Mouse (Mus musculus) limb, embryonic 15.5 days (tissue): ENCODE data around the gene Cdkl2. TPM values are rescaled to one million over a fixed set of nuclear protein-coding genes. Genes with fewer than 3 reads are reported as not detected.

Experiments used
- ATAC-seq: fragments of 200-750 bp; cut with Nextera tagmentation; 2 replicates; pipeline ENCODE4 v1.8.0; 2017; ENCODE audit warnings: low read depth, moderate TSS enrichment; ENCODE audit not compliant: insufficient number of reproducible peaks, low FRiP score, low TSS enrichment
- H3K27ac ChIP-seq: fragments of 300-500 bp; sonication (generic); 2 replicates; pipeline ENCODE4 v1.5.1; 2015; ENCODE audit warnings: moderate library complexity, mild to moderate bottlenecking, inconsistent platforms
- H3K27me3 ChIP-seq: fragments of 300-500 bp; sonication (generic); 2 replicates; pipeline ENCODE4 v1.6.1; 2015; ENCODE audit warnings: inconsistent platforms
- H3K36me3 ChIP-seq: fragments of 300-500 bp; sonication (generic); 2 replicates; pipeline ENCODE4 v1.6.1; 2015; ENCODE audit warnings: inconsistent platforms
- H3K4me1 ChIP-seq: fragments of 300-500 bp; sonication (generic); 2 replicates; pipeline ENCODE4 v1.6.1; 2015; ENCODE audit warnings: inconsistent platforms
- H3K4me2 ChIP-seq: fragments of 300-500 bp; sonication (generic); 2 replicates; pipeline ENCODE4 v1.6.1; 2015; ENCODE audit warnings: mild to moderate bottlenecking, inconsistent platforms
- H3K4me3 ChIP-seq: fragments of 300-500 bp; sonication (generic); 2 replicates; pipeline ENCODE4 v1.5.1; 2015; ENCODE audit warnings: mild to moderate bottlenecking, inconsistent platforms
- H3K9ac ChIP-seq: fragments of 300-500 bp; sonication (generic); 2 replicates; pipeline ENCODE4 v1.6.1; 2015; ENCODE audit warnings: inconsistent platforms
- H3K9me3 ChIP-seq: fragments of 300-500 bp; sonication (generic); 2 replicates; pipeline ENCODE4 v1.6.1; 2016; ENCODE audit warnings: inconsistent platforms
- WGBS: fragments of 180-500 bp; shearing (Covaris S2); methylation state at CpG from one replicate; pipeline ENCODE4 v1.1.7; 2015; 5-methylcytosine and 5-hydroxymethylcytosine counted together
- polyA plus RNA-seq: library from polyadenylated mRNA; unstranded; fragments of >200 nt; fragmentation: Nextera tagmentation; extraction: Ambion mirVana; gene quantifications from 2 replicates; pipeline ENCODE4 v1.2.1, GENCODE M21; 2015

Gene Cdkl2
- polyA plus RNA-seq, 1 experiment from 2014 or later, result 1.8 TPM

DNA sequence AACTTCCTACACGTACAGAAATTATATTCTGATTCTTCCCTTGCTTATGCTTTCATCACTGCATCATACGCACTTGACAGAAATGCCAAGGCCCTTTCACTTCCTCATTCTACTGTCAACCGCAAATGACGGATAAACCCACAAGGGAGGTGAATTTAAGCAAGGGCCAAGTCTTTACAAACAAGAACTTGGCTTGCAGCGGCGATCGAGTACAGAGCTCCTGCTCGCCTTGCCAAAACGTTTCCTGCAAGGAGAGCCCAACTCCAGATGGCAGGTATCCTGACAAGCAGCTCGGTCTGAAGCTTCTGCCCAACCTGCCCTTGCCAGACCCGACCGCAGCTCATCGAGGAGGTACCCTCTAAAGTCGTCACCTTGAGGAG, 81.4 kb downstream of the Cdkl2 start:
- 0% methylated on average over 14 of the region's 14 CpGs for WGBS
- H3K4me1 ChIP-seq, result peaks cover 21% of the 10 kb centered on the region
- no peak for ATAC-seq
- H3K9me3 ChIP-seq, result no peaks in the 10 kb centered on the region
- H3K36me3 ChIP-seq, result peaks cover 2% of the 10 kb centered on the region
- H3K27me3 ChIP-seq, result no peaks in the 10 kb centered on the region
- peak overlapping the region; percentile 99 for H3K27ac ChIP-seq
- H3K4me3 ChIP-seq, result peak overlapping the region; percentile 72
- peak overlapping the region; percentile 51 for H3K4me2 ChIP-seq
- H3K9ac ChIP-seq, result peak overlapping the region; percentile 69

DNA sequence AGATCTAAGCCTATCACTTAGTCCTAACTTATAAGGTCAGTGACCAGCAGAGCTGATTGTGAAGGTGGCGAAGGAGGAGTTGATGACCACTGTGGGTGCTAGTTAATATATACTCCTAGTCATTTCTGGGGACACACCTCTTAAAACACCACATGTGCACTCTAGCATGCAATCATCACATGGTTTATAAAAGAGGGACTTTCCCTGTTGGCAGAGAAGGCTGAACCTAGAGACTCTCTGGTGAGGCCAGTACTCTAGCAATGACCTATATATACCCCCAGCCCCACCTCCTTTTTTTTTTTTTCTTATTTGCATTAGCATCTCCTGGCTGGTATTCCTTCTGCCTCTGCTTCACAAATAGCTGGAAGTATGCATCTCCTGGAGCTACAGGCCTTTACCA, 82.3 kb downstream of the Cdkl2 start:
- ATAC-seq, result no peak
- WGBS, result 80% methylated on average over 1 of the region's 1 CpGs
- Histone ChIP-seq H3K4me1 (peaks cover 21% of the 10 kb centered on the region), H3K27me3 (no peaks in the 10 kb centered on the region), H3K36me3 (peaks cover 10% of the 10 kb centered on the region), H3K4me3 (peak overlapping the region; percentile 72), H3K9ac (no peak overlapping the region), H3K27ac (peak overlapping the region; percentile 65; the same call in 1 of the 2 replicates), H3K4me2 (peak overlapping the region; percentile 51), H3K9me3 (no peaks in the 10 kb centered on the region)

DNA sequence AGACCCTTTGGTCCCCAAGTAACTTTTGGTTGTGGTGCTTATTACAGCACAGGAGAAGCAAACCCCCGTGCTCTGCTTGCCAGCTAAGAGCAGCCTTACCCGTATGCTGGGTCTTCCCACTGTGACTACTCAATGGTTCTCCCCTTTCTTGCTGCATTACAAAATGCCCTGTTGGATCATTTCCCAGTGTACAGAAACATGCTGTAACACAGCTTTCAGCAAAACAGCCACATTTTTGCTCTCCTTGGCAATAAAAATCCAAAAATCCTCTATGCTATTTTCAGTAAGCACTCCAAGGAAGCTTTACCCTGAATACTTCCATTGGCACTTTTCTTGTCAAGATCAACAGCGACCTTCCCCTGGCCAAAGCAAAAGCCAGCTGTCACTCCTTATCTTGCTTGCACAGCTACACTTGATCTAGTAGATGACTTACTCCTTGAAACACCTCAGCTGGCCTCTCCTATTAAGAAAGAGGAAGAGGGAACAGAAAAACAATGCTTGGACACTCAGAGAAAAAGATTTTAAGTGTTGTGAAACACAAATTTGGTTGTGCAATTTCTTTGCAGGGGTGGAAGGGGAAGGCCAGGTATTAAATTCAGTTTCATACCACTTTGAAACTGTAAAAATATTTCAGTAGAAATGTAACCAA, 83.0 kb downstream of the Cdkl2 start:
- peak overlapping the region; percentile 72 for H3K4me3 ChIP-seq
- H3K4me2 ChIP-seq, result peak overlapping the region; percentile 51
- 51% methylated on average over 3 of the region's 3 CpGs for WGBS
- peaks cover 13% of the 10 kb centered on the region for H3K36me3 ChIP-seq
- ATAC-seq, result no peak
- no peak overlapping the region; the same call in 1 of the 2 replicates for H3K9ac ChIP-seq
- H3K9me3 ChIP-seq, result no peaks in the 10 kb centered on the region
- H3K27me3 ChIP-seq, result no peaks in the 10 kb centered on the region
- peak overlapping the region; percentile 76 for H3K27ac ChIP-seq
- H3K4me1 ChIP-seq, result peaks cover 21% of the 10 kb centered on the region

DNA sequence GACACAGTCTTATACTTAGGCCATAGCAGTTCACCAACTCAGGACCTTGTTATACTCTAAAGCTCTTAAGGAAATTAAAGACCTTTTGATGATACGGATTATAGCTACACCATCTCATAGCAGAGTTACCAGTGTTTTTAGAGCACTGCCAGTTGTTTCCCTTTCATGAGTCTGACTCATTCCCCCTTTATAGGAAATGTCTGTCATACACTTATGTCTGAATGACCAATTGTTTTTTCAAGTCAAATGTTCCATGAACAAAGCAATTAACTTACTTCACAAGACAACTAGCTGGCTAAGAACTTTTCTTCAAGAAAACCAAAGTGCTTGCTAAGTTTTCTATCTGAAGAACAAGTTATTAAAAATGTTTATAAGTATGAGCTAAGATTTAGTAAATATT, 83.7 kb downstream of the Cdkl2 start:
- H3K9me3 ChIP-seq, result no peaks in the 10 kb centered on the region
- peak overlapping the region; percentile 51; the same call in 1 of the 2 replicates for H3K4me2 ChIP-seq
- H3K4me1 ChIP-seq, result peaks cover 21% of the 10 kb centered on the region
- H3K27ac ChIP-seq, result no peak overlapping the region
- WGBS, result 70% methylated on average over 1 of the region's 1 CpGs
- H3K9ac ChIP-seq, result no peak overlapping the region
- no peak overlapping the region; the same call in 1 of the 2 replicates for H3K4me3 ChIP-seq
- no peaks in the 10 kb centered on the region for H3K27me3 ChIP-seq
- no peak for ATAC-seq
- H3K36me3 ChIP-seq, result peaks cover 17% of the 10 kb centered on the region

DNA sequence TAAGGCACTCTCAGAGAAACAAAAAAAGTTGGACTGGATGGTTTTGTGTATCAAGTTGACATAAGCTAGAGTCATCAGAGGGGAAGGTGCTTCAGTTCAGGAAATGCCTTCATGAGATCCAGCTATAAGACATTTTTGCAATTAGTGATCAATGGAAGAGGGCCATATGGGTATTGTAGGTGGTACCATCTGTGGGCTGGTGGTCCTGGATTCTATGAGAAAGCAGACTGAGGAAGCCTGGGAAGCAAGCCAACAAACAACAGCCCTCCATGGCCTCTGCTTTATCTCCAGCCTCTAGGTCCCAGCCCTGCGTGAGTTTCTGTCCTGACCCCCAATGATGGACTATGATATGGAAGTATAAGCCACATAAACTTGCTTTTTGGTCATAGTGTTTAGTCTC, 84.6 kb downstream of the Cdkl2 start:
- Histone ChIP-seq H3K4me3 (no peak overlapping the region), H3K9ac (no peak overlapping the region), H3K36me3 (peaks cover 20% of the 10 kb centered on the region), H3K9me3 (no peaks in the 10 kb centered on the region), H3K4me2 (no peak overlapping the region), H3K27ac (no peak overlapping the region), H3K4me1 (peaks cover 21% of the 10 kb centered on the region), H3K27me3 (no peaks in the 10 kb centered on the region)
- no peak for ATAC-seq
- WGBS, result 81% methylated on average over 1 of the region's 1 CpGs

DNA sequence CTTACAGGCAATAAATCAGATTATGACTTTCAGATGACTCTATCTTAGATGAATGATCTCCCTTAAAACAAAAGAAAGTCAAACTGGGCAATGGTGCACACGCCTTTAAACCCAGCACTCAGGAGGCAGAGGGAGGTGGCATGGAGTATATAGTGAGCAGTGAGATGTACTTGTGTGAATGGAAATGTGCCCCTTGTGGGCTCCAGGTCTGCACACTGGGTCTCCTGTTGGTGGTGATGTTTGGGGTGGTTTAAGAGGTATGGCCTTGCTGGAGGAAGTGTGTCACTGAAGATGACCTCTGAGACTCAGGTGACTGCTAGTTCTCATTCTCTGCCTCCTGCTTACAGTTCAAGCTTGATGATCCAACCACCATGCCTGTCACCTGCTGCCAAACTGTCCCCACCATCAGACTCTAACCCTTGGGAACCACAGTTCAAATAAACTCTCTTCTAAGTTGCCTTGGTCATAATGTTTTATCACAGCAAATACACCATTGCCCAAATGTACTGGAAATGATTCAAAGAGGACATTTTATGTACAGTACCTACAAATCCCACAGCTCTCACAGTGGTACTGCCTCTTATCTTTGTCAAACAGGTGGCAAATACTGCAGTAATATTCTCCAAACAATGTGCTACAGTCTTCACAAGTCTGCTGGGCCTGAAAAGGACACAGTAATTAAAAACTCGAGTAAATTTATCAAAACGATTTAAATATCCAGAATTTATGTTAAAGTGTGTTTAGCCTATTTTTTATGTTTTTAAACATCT, 86.5 kb downstream of the Cdkl2 start:
- no peak overlapping the region for H3K27ac ChIP-seq
- 93% methylated on average over 3 of the region's 3 CpGs for WGBS
- no peaks in the 10 kb centered on the region for H3K27me3 ChIP-seq
- H3K9me3 ChIP-seq, result no peaks in the 10 kb centered on the region
- ATAC-seq, result no peak
- H3K4me2 ChIP-seq, result no peak overlapping the region
- H3K4me3 ChIP-seq, result no peak overlapping the region
- peaks cover 33% of the 10 kb centered on the region for H3K36me3 ChIP-seq
- peaks cover 15% of the 10 kb centered on the region for H3K4me1 ChIP-seq
- H3K9ac ChIP-seq, result no peak overlapping the region

Other genes starting within 250 kb of the Cdkl2 start
- gene Rchy1, start 80.8 kb downstream of the Cdkl2 start, polyA plus RNA-seq, result 78.8 and 82.2 TPM in 2 replicates
- 0.20 TPM in 1 of 2 replicates, not detected in the other for gene Odaph, start 56.4 kb downstream of the Cdkl2 start, polyA plus RNA-seq
- 136 and 146 TPM in 2 replicates for gene G3bp2, start 39.8 kb upstream of the Cdkl2 start, polyA plus RNA-seq
- 51.9 and 53.1 TPM in 2 replicates for gene Uso1, start 94.1 kb upstream of the Cdkl2 start, polyA plus RNA-seq
- not detected in 2 replicates for gene U90926, start 171.5 kb upstream of the Cdkl2 start, polyA plus RNA-seq
- gene Ppef2, start 212.4 kb upstream of the Cdkl2 start, polyA plus RNA-seq, result 0.12 and 0.19 TPM in 2 replicates
- gene Naaa, start 234.3 kb upstream of the Cdkl2 start, polyA plus RNA-seq, result 22.1 and 23.1 TPM in 2 replicates